Mouse (Mus musculus) ovary, adult 18-20 months (tissue): ENCODE data around the gene Plac9a.
"Not testable (repeated sequence)": the region's sequence is repeated elsewhere in the genome, so short reads cannot be mapped to it uniquely, and the experiment has no call there.

Experiments
- DNase-seq: peaks from one replicate; pipeline ENCODE4 v3.0.0; 2022; ENCODE audit warnings: low spot score, mixed read lengths

The Plac9a gene

DNA sequence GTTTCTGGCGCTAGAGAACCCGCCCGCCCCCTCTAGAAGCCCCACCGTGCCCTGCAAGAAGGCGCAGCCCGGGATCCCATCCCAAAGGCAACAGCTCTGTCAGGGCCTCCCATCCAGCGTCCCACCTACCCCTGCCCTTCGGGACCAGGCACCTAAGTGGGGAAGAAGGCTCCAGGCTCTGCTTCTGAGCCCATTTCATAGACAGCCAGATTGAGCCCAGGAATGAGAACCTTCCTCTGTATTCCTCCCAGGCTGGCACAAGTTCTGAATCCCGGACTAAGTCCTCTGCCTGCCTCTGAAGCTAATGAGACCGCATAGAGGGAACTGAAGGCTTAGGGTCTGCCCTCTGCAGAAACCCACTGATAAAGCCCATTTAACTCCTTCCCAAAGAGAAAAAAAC lies at the start of gene Plac9a:
TSS of gene Plac9a (minus strand) at position 101 of the 400 bp plus-strand sequence.
- DNase-seq = not testable (repeated sequence)

- DNase-seq = not testable (repeated sequence)
These were observed 35.1 kb upstream of the Plac9a start, which contains the start of gene Cphx1 for GRCm38 (mm10) chr14:25938004-25938403. Gene Cphx1 (plus strand): TSS chr14:25938304.

- DNase-seq = not testable (repeated sequence)
These were observed 34.1 kb upstream of the Plac9a start for GRCm38 (mm10) chr14:25936867-25937630.

GRCm38 (mm10) chr14:25927562-25927881 lies 24.6 kb upstream of the Plac9a start, which contains the start of gene Tmem254a:
Gene Tmem254a (minus strand): TSS chr14:25927672.
- DNase-seq = not testable (repeated sequence)

- not testable (repeated sequence) for DNase-seq
These were observed 24.1 kb upstream of the Plac9a start for GRCm38 (mm10) chr14:25926814-25927561.

GRCm38 (mm10) chr14:25918427-25919170 lies 15.7 kb upstream of the Plac9a start:
- DNase-seq = not testable (repeated sequence)

DNA sequence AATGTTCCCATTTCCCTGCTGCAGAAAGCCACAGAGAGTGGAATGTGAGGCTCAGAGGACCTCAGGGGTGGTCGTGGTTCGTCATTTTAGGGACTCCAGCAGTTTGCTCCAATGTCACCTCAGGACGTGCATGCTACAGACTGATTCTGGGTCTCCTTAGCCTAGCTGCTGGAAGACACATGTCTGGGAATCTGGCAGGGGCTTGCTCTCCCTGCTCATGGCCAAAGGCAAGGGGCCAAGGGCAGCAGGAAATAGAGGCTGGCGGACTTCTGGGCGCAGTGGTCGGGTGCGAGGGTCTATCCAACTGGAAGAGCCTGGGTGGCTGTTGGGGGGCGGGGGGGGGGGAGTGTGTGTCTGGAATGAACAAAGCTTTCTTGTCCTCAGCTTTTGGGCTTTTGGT lies 6.1 kb upstream of the Plac9a start:
- DNase-seq = not testable (repeated sequence)

GRCm38 (mm10) chr14:25907272-25907671 lies 4.4 kb upstream of the Plac9a start:
- not testable (repeated sequence) for DNase-seq

GRCm38 (mm10) chr14:25905243-25905642 lies 2.3 kb upstream of the Plac9a start:
- not testable (repeated sequence) for DNase-seq

DNA sequence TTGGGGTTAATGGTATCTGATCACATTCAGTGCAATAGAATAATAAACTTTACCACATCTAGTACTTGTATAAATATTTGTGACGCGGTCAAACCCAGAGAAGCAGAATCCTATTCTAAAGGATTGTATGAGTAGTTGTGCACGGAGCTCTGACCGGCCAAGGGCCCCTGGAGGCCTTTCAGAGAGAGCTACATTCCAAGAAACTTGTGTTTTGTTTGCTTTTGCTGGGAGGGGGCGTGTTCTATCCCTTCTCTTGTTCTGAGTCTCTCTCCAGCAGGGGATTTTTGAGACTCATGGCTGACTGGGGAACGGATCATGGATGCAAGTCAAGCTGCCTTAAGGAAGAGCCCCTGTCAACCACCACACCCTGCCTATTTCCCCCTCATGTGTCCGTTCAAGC lies 7.2 kb downstream of the Plac9a start:
- not testable (repeated sequence) for DNase-seq

DNA sequence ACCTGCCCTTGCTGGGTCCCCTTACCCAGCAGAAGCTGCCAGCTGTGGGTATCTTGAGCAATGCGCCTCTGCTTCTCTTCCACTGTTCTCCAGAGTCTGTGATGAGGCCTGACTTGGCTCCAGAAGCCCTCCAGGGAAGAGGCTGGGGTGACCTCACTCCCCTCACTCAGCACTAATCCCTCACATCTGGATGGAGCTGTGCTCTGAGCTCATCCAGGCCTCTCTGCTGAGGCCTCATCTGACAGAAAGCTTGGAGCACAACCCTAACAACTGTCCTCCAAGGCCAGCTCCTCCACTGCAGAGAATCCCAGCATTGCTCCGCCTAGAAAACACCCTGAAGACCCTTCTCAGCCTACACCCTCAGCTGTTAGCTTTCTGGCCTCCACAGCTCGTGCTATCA lies 8.3 kb downstream of the Plac9a start:
- not testable (repeated sequence) for DNase-seq

GRCm38 (mm10) chr14:25885886-25886285 lies 17.0 kb downstream of the Plac9a start:
- not testable (repeated sequence) for DNase-seq

GRCm38 (mm10) chr14:25881769-25882168 lies 21.1 kb downstream of the Plac9a start:
- not testable (repeated sequence) for DNase-seq

DNA sequence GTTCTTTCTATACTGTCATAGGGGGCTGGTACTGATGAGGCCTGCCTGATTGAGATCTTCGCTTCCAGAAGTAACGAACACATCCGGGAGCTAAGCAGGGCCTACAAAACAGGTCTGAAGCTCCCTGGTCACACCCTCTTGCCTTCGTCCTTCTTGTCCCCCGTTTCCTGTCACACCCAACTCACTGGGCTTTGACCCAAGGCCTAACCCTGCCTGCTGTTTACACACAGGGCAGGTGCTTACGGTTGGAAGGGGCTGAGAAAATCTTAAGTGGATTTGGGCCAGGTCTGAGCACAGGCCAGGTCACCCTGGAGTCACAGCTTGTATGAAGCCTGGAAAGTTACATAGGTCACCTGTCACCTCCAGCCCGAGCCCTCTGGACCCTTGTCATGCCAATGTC lies 26.3 kb downstream of the Plac9a start:
- not testable (repeated sequence) for DNase-seq

DNA sequence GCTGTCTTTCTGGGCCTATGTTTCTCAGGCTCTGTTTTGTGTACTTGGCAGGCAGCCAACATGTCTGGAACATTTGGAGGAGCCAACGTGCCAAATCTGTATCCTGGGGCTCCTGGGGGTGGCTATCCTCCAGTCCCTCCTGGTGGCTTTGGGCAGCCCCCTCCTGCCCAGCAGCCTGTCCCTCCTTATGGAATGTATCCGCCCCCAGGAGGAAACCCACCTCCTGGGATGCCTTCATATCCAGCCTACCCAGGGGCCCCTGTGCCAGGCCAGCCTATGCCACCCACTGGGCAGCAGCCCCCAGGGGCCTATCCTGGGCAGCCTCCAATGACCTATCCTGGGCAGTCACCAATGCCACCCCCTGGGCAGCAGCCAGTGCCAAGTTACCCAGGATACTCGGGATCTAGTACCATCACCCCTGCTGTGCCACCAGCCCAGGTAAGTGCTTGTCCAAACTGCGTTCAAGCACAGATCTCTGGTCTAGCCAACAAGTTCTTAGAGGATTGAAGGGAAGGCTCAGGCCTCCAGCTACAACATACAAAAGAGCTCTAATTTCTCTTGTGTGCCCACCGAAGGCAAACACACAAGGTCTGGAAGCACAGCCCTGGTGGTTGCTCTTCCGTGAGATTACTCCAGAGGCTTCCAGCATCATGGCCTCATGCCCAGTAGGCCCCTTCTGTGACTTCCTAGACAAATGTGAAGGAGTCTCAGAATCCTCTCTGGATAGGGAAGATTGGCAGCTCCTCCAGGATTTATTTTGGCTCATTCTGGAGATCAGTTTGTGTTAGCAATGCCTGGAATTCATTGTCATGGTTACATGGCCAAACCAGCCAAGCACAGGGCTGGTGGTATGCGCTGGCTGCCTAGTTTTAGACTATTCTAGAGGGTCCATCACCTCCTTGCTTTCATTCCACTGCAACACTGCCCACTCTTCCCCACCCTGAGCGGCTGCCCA lies 30.2 kb downstream of the Plac9a start:
- no peak for DNase-seq

DNA sequence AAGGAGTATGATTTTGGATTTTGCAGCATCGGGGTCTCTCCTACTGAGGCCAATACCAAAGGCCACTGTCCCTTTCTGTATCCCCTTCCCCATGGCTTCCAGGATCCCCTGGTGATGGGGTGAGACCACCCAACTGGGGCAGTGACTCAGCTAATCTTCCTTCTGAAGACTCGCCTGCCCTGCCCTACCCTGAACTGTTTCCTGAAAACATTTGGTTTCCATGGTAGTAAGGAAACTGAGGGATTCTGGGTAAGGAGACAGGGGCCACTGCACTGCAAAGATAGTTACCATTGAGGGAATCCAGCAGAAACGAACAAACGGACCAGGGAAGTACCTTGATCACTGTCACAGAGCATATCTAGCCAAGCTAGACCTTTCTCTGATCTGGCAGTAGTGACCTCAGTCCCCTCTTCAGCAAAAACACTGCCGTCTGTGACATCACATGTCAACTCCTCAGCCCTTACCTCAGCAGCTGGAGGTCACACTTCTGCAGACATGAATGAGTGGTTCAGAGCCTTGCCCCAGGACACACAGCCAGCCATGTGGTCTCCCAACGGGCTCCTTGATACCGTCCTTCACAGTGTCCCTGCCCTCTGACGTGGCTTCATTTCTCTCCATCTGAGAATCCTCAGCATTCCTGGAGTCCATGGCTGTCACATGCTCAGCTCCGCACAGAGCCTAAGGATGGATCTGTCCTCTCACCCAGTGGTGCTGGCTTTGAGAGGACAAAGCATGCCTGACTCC lies 33.6 kb downstream of the Plac9a start:
- no peak for DNase-seq

DNA sequence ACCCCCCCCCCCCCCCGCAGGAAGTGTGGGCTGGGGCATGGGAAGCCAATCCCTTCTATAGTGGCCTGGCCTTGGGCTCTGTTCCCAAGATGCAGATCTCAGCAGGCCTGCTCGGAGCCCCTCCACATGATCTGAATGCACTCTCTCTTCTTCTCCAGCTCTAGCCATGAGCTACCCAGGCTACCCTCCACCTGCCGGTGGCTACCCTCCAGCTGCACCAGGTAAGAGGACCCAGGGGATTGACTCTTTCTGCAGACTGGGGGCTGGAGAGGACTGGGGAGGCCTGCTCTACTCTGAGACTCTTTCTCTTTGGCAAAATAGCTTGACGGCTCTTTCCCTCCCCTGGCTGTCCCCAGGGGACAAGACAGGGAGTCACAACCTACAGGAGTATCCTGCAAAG lies 34.2 kb downstream of the Plac9a start:
- no peak for DNase-seq

DNA sequence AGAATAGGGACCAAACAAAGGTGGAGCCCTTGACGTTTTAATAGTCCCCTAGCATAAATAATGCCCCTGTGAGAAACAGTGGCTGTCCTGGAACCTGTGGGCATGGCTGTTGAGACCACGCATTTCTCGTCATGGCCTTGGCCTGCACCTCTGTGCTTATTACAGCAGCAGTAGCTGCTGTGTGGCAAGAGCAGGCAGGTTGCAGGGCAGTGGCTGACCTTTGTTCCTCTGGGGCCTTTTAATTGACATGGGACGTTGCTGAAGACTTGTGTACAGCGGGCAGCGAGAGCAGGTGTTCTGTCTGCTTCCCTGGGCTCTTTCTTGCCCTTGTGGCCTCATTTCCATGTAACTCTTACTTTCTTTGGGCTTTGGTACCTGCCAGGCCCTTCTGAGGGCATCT lies 35.1 kb downstream of the Plac9a start:
- no peak for DNase-seq

DNA sequence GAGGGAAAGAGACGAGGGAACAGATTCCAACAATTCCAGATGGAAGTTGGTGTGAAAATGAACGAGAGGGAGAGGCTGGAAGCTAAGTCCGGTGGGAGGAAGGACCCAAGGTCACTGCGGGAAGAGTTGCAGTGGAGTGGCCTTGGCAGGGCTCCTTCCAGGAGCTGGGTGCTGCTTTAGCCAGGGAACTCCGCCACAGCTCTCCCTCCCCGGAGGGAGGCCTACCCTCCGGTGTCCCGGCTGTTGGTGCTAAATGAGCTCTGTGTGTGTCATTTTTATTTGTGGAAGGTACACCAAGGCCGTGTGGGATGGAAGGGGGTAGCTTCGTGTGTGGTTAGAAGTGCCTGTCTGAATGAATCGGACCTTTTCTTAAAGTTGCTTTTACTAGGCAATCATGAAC lies 36.1 kb downstream of the Plac9a start:
- DNase-seq = peak; percentile 79

- no peak for DNase-seq
These were observed 36.5 kb downstream of the Plac9a start for GRCm38 (mm10) chr14:25866384-25866783.

DNA sequence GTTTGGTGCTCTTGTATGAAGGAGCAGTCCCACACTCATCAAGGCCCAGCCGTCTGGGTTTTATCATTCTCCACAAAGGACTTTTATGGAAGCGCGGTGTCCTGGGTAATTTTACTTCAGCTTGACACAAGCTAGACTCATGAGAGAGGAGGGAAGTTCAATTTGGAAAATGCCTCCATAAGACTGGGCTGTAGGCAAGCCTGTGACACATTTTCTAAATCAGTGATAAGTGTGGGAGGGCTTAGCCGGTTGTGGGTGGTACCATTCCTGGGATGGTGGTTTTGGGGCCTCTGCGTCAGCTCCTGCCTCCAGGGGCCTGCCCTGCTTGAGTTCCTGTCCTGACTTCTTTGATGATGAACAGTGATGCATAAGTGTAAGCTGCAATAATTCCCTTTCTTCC lies 37.6 kb downstream of the Plac9a start:
- DNase-seq = no peak
